Mouse (Mus musculus) heart, embryonic 13.5 days (tissue): ENCODE results near the gene Sema6c. TPM values are rescaled to one million over a fixed set of nuclear protein-coding genes. Genes with fewer than 3 reads are reported as not detected.
"Not testable (repeated sequence)": the region's sequence is repeated elsewhere in the genome, so short reads cannot be mapped to it uniquely, and the experiment has no call there.

Source experiments
- ATAC-seq: fragments of 200-750 bp; cut with Nextera tagmentation; 2 replicates; pipeline ENCODE4 v1.8.0; 2017; ENCODE audit warnings: moderate TSS enrichment; ENCODE audit not compliant: insufficient number of reproducible peaks, low FRiP score, low TSS enrichment; ENCODE audit errors: extremely low read depth
- H3K27ac ChIP-seq: fragments of 300-500 bp; sonication (generic); replicated peaks from 2 replicates; pipeline ENCODE4 v1.5.1; 2015; ENCODE audit warnings: moderate library complexity, mild to moderate bottlenecking, inconsistent platforms
- H3K27me3 ChIP-seq: fragments of 300-500 bp; sonication (generic); replicated peaks from 2 replicates; pipeline ENCODE4 v1.6.1; 2015; ENCODE audit warnings: mild to moderate bottlenecking, inconsistent platforms
- H3K36me3 ChIP-seq: fragments of 300-500 bp; sonication (generic); 2 replicates; pipeline ENCODE4 v1.6.1; 2015; ENCODE audit warnings: mild to moderate bottlenecking, inconsistent platforms
- H3K4me1 ChIP-seq: fragments of 300-500 bp; sonication (generic); 2 replicates; pipeline ENCODE4 v1.6.1; 2015; ENCODE audit warnings: inconsistent platforms
- H3K4me2 ChIP-seq: fragments of 300-500 bp; sonication (generic); 2 replicates; pipeline ENCODE4 v1.6.1; 2015; ENCODE audit warnings: inconsistent platforms, mild to moderate bottlenecking, moderate library complexity
- H3K4me3 ChIP-seq: fragments of 300-500 bp; sonication (generic); 2 replicates; pipeline ENCODE4 v1.5.1; 2015; ENCODE audit warnings: moderate library complexity, mild to moderate bottlenecking, inconsistent platforms
- H3K9ac ChIP-seq: fragments of 300-500 bp; sonication (generic); 2 replicates; pipeline ENCODE4 v1.6.1; 2015; ENCODE audit warnings: inconsistent platforms, mild to moderate bottlenecking, moderate library complexity
- H3K9me3 ChIP-seq: fragments of 300-500 bp; sonication (generic); 2 replicates; pipeline ENCODE4 v1.6.1; 2016; ENCODE audit warnings: inconsistent platforms
- WGBS: fragments of 180-500 bp; shearing (Covaris S2); methylation state at CpG from one replicate; pipeline ENCODE4 v1.1.7; 2015; ENCODE audit warnings: mixed read lengths; 5-methylcytosine and 5-hydroxymethylcytosine counted together
- polyA plus RNA-seq: library from polyadenylated mRNA; unstranded; fragments of >200 nt; fragmentation: Nextera tagmentation; extraction: Ambion mirVana; gene quantifications from 2 replicates; pipeline ENCODE4 v1.2.1, GENCODE M21; 2015

The Sema6c gene
- 2.9 and 3.0 TPM in 2 replicates for polyA plus RNA-seq

- Histone ChIP-seq H3K36me3 (peaks cover 5% of the 10 kb centered on the region; the same call in 1 of the 2 replicates), H3K27ac (0 out of 2 replicates have a peak within 1 kb of the TSS, but pooled peaks have one; percentile 34), H3K27me3 (peaks cover 9% of the 10 kb centered on the region; the same call in 1 of the 2 replicates), H3K4me3 (peak within 1 kb of the TSS; percentile 75), H3K9me3 (no peaks in the 10 kb centered on the region), H3K9ac (peak within 1 kb of the TSS; percentile 85), H3K4me2 (peak within 1 kb of the TSS; percentile 94), H3K4me1 (peaks cover 46% of the 10 kb centered on the region)
- WGBS, result under 1% methylated on average over 61 of the region's 66 CpGs
- peak; percentile 94 for ATAC-seq
Measured at GRCm38 (mm10) chr3:95159987-95160963, at the start of gene Sema6c. Gene Sema6c, plus strand, starts transcription at chr3:95160457.

GRCm38 (mm10) chr3:95110911-95111726 is 49.1 kb upstream of the Sema6c start, which contains the start of gene Vps72:
Gene Vps72, plus strand, starts transcription at chr3:95111022.
- Histone ChIP-seq H3K4me3 (peak within 1 kb of the TSS; percentile 86), H3K4me1 (peaks cover 24% of the 10 kb centered on the region), H3K36me3 (peaks cover 21% of the 10 kb centered on the region), H3K9me3 (no peaks in the 10 kb centered on the region), H3K9ac (peak within 1 kb of the TSS; percentile 95), H3K4me2 (peak within 1 kb of the TSS; percentile 68), H3K27me3 (no peaks in the 10 kb centered on the region), H3K27ac (peak within 1 kb of the TSS; percentile 99)
- peak; percentile 48; the same call in 1 of the 2 replicates for ATAC-seq
- under 1% methylated on average over 54 of the region's 54 CpGs for WGBS

- H3K27me3 ChIP-seq, result no peaks in the 10 kb centered on the region
- 97% methylated on average over 1 of the region's 1 CpGs for WGBS
- peak overlapping the region; percentile 68 for H3K4me2 ChIP-seq
- no peak overlapping the region for H3K27ac ChIP-seq
- peaks cover 24% of the 10 kb centered on the region for H3K4me1 ChIP-seq
- no peak overlapping the region for H3K9ac ChIP-seq
- ATAC-seq, result no peak
- no peaks in the 10 kb centered on the region for H3K9me3 ChIP-seq
- peaks cover 35% of the 10 kb centered on the region for H3K36me3 ChIP-seq
- no peak overlapping the region for H3K4me3 ChIP-seq
Measured at GRCm38 (mm10) chr3:95112760-95113159, 47.5 kb upstream of the Sema6c start.

GRCm38 (mm10) chr3:95117751-95118150 is 42.5 kb upstream of the Sema6c start:
- Histone ChIP-seq H3K27ac (no peak overlapping the region), H3K4me2 (no peak overlapping the region), H3K27me3 (no peaks in the 10 kb centered on the region), H3K36me3 (peaks cover 85% of the 10 kb centered on the region), H3K9me3 (no peaks in the 10 kb centered on the region), H3K4me3 (no peak overlapping the region), H3K4me1 (peaks cover 2% of the 10 kb centered on the region; the same call in 1 of the 2 replicates), H3K9ac (no peak overlapping the region)
- WGBS, result 89% methylated on average over 2 of the region's 2 CpGs
- no peak for ATAC-seq

GRCm38 (mm10) chr3:95121580-95121979 is 38.7 kb upstream of the Sema6c start:
- WGBS, result 62% methylated on average over 6 of the region's 6 CpGs
- H3K4me1 ChIP-seq, result peaks cover 19% of the 10 kb centered on the region
- no peaks in the 10 kb centered on the region for H3K9me3 ChIP-seq
- H3K9ac ChIP-seq, result no peak overlapping the region
- peaks cover 68% of the 10 kb centered on the region for H3K36me3 ChIP-seq
- ATAC-seq, result peak; percentile 52; the same call in 1 of the 2 replicates
- H3K27me3 ChIP-seq, result no peaks in the 10 kb centered on the region
- H3K4me3 ChIP-seq, result no peak overlapping the region
- no peak overlapping the region for H3K4me2 ChIP-seq
- peak overlapping the region; percentile 80 for H3K27ac ChIP-seq

DNA sequence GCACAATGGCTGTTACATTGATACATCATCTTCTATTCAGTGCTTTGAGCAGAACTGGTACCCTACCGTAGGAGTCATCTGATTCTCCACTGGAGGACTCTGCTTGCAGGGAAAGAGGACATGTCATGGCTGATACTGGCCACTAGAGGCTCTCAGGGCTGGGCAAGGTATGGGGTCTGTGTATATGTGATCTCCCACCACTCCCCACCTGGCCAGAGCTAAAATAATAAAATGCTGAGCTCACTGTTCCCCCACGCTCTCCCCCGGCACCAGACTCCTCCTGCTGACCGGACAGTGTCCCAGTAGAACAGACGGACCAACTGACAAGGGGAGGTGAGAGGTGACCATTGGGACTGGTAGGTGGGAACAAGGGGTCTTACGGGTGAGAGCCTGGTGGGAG is 36.0 kb upstream of the Sema6c start, which contains the start of gene Tmod4:
TSS of gene Tmod4 (plus strand) at position 231 of the 400 bp plus-strand sequence.
- Histone ChIP-seq H3K27ac (peak within 1 kb of the TSS; percentile 67), H3K4me3 (no peak within 1 kb of the TSS), H3K4me1 (peaks cover 19% of the 10 kb centered on the region), H3K9me3 (no peaks in the 10 kb centered on the region), H3K9ac (0 out of 2 replicates have a peak within 1 kb of the TSS, but pooled peaks have one; percentile 33), H3K36me3 (peaks cover 45% of the 10 kb centered on the region), H3K27me3 (no peaks in the 10 kb centered on the region), H3K4me2 (peak within 1 kb of the TSS; percentile 34)
- ATAC-seq, result no peak
- WGBS, result 54% methylated on average over 6 of the region's 6 CpGs

DNA sequence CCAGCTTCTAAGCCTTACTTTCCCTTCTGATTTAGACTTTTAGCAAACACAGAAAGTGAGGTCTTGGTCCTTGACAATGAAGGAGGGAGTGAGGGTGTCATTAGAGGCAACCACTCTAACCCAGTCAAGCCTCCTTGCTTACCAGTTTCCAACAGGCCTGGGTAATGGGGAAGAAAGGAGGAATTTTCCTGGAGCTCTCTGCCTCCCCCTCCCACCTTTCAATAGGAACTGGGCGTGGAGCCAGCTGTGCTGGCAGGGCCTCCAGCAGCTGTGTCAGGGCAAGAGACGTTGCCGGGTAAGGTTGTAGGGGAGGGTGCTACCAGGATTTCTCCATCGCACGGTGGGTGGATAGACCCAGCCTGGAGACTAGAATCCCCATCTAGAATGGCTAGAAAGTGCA is 35.3 kb upstream of the Sema6c start:
- Histone ChIP-seq H3K4me2 (peak overlapping the region; percentile 34), H3K27ac (peak overlapping the region; percentile 67), H3K4me3 (no peak overlapping the region), H3K27me3 (no peaks in the 10 kb centered on the region), H3K9me3 (no peaks in the 10 kb centered on the region), H3K36me3 (peaks cover 45% of the 10 kb centered on the region), H3K4me1 (peaks cover 19% of the 10 kb centered on the region), H3K9ac (0 out of 2 replicates have a peak overlapping the region, but pooled peaks have one; percentile 33)
- no peak for ATAC-seq
- WGBS, result 11% methylated on average over 5 of the region's 5 CpGs

DNA sequence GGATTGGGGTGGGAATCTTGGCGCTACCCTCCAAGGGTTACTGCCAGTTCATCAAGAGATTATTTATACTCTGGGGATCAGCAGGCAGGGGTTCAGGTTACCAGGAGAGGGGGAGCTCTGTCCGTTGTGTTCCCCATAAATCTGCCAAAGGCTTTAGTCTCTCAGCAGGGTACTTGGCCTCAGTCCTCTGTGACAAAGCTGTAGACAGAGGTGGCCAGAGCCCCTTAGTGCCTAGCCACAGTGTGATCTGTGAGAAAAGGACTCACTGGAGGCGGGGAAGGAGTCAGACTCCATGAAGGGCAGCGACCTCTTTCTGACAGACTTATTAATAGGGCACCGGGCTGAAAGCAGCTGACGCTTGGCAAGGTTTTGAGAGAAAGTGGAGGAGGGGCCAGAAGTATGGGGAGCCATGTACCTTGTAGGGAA is 31.0 kb upstream of the Sema6c start:
- ATAC-seq, result no peak
- Histone ChIP-seq H3K4me3 (no peak overlapping the region), H3K27ac (no peak overlapping the region), H3K36me3 (peaks cover 36% of the 10 kb centered on the region), H3K9me3 (no peaks in the 10 kb centered on the region), H3K4me2 (no peak overlapping the region), H3K9ac (no peak overlapping the region), H3K27me3 (no peaks in the 10 kb centered on the region), H3K4me1 (peaks cover 23% of the 10 kb centered on the region)
- WGBS, result 47% methylated on average over 6 of the region's 6 CpGs

- no peaks in the 10 kb centered on the region for H3K27me3 ChIP-seq
- H3K27ac ChIP-seq, result no peak overlapping the region
- peaks cover 36% of the 10 kb centered on the region for H3K36me3 ChIP-seq
- no peak overlapping the region for H3K9ac ChIP-seq
- H3K4me2 ChIP-seq, result no peak overlapping the region
- ATAC-seq, result no peak
- H3K9me3 ChIP-seq, result no peaks in the 10 kb centered on the region
- 78% methylated on average over 5 of the region's 5 CpGs for WGBS
- peaks cover 18% of the 10 kb centered on the region for H3K4me1 ChIP-seq
- H3K4me3 ChIP-seq, result no peak overlapping the region
Measured at GRCm38 (mm10) chr3:95130081-95130480, 30.2 kb upstream of the Sema6c start.

GRCm38 (mm10) chr3:95132389-95132788 is 27.9 kb upstream of the Sema6c start:
- 77% methylated on average over 2 of the region's 2 CpGs for WGBS
- not testable (repeated sequence) for H3K9ac ChIP-seq, H3K9me3 ChIP-seq, H3K4me2 ChIP-seq, H3K27me3 ChIP-seq, H3K27ac ChIP-seq, ATAC-seq
- Histone ChIP-seq H3K4me3 (peak overlapping the region; percentile 73; the same call in 1 of the 2 replicates), H3K36me3 (peaks cover 36% of the 10 kb centered on the region), H3K4me1 (peaks cover 22% of the 10 kb centered on the region)

GRCm38 (mm10) chr3:95133176-95133575 is 27.1 kb upstream of the Sema6c start:
- no peak for ATAC-seq
- H3K4me3 ChIP-seq, result peak overlapping the region; percentile 73
- WGBS, result 53% methylated on average over 11 of the region's 11 CpGs
- H3K9me3 ChIP-seq, result no peaks in the 10 kb centered on the region
- peak overlapping the region; percentile 87 for H3K4me2 ChIP-seq
- peak overlapping the region; percentile 90 for H3K9ac ChIP-seq
- H3K27ac ChIP-seq, result peak overlapping the region; percentile 79
- peaks cover 22% of the 10 kb centered on the region for H3K4me1 ChIP-seq
- no peaks in the 10 kb centered on the region for H3K27me3 ChIP-seq
- peaks cover 40% of the 10 kb centered on the region for H3K36me3 ChIP-seq
